Mouse (Mus musculus): ENCODE measurements around the gene Foxr1.

Gene Foxr1

GRCm38 (mm10) chr9:44440961-44441360, at the start of gene Foxr1:
Gene Foxr1, minus strand, starts transcription at chr9:44441136.
- no peak for DNase-seq

GRCm38 (mm10) chr9:44490086-44490967, 49.4 kb upstream of the Foxr1 start:
- peak; percentile 47 for DNase-seq

GRCm38 (mm10) chr9:44489651-44490085, 48.7 kb upstream of the Foxr1 start:
- peak; percentile 81 to 82 for DNase-seq

- peak; percentile 81 to 85 for DNase-seq
Measured at GRCm38 (mm10) chr9:44488855-44489381, 48.0 kb upstream of the Foxr1 start.

GRCm38 (mm10) chr9:44488416-44488815, 47.5 kb upstream of the Foxr1 start:
- peak; percentile 26 to 27 for DNase-seq

- DNase-seq, result peak; percentile 33 to 55
Measured at GRCm38 (mm10) chr9:44487441-44487840, 46.5 kb upstream of the Foxr1 start.

- DNase-seq, result peak; percentile 59 to 61
Measured at GRCm38 (mm10) chr9:44486741-44487421, 45.9 kb upstream of the Foxr1 start.

GRCm38 (mm10) chr9:44486335-44486734, 45.4 kb upstream of the Foxr1 start:
- peak; percentile 40 to 49 for DNase-seq

GRCm38 (mm10) chr9:44485516-44486161, 44.7 kb upstream of the Foxr1 start:
- peak; percentile 40 to 54 for DNase-seq

- no peak for DNase-seq
Measured at GRCm38 (mm10) chr9:44485105-44485515, 44.2 kb upstream of the Foxr1 start.

- DNase-seq, result peak; percentile 29 to 43
Measured at GRCm38 (mm10) chr9:44484311-44485104, 43.6 kb upstream of the Foxr1 start.

- peak; percentile 86 to 88 for DNase-seq
Measured at GRCm38 (mm10) chr9:44483510-44484044, 42.6 kb upstream of the Foxr1 start.

- peak in 1 of 2 experiments; percentile 69 for DNase-seq
Measured at GRCm38 (mm10) chr9:44483041-44483509, 42.1 kb upstream of the Foxr1 start.

GRCm38 (mm10) chr9:44482552-44482951, 41.6 kb upstream of the Foxr1 start, which contains the start of gene Bcl9l:
Gene Bcl9l, plus strand, starts transcription at chr9:44482825.
- peak; percentile 98 for DNase-seq

GRCm38 (mm10) chr9:44482112-44482511, 41.2 kb upstream of the Foxr1 start:
- DNase-seq, result no peak

GRCm38 (mm10) chr9:44479628-44480428, 38.9 kb upstream of the Foxr1 start:
- peak; percentile 95 for DNase-seq

- peak; percentile 94 to 95 for DNase-seq
Measured at GRCm38 (mm10) chr9:44478959-44479605, 38.1 kb upstream of the Foxr1 start.

GRCm38 (mm10) chr9:44478229-44478921, 37.4 kb upstream of the Foxr1 start:
- DNase-seq, result peak; percentile 93 to 94
